25 mouse cellular contexts compared by ENCODE assay signal in genomic region chr6:112404111-112404510, GRCm38 (mm10). TPM values are rescaled to one million over a fixed set of nuclear protein-coding genes. Genes with fewer than 3 reads are reported as not detected.
"Had no signal": no experiment of that assay in that cellular context is flagged by ENCODE, and none has a peak within 500 bp of the region (broad histone marks: within the 10 kb centered on the region; RNA-seq: fewer than 3 reads in every experiment).

No protein-coding gene starts in this region.

- H3K9me3 ChIP-seq: limb, embryonic 12.5 days; limb, embryonic 15.5 days; midbrain, embryonic 12.5 days; neural tube, embryonic 13.5 days had no signal

- H3K27ac ChIP-seq: kidney, postnatal 0 days; limb, embryonic 12.5 days; limb, embryonic 15.5 days; liver, embryonic 14.5 days; macrophage; midbrain, embryonic 12.5 days; neural tube, embryonic 13.5 days; stomach, postnatal 0 days had no signal

- H3K4me2 ChIP-seq: limb, embryonic 12.5 days; limb, embryonic 15.5 days; liver, embryonic 11.5 days; lung, embryonic 14.5 days; midbrain, embryonic 12.5 days; neural tube, embryonic 13.5 days had no signal

- H3K9ac ChIP-seq: limb, embryonic 12.5 days; limb, embryonic 15.5 days; liver, embryonic 14.5 days; liver, postnatal 0 days; lung, embryonic 14.5 days; midbrain, embryonic 12.5 days; neural tube, embryonic 13.5 days had no signal

- H3K4me1 ChIP-seq: limb, embryonic 12.5 days; midbrain, embryonic 12.5 days; neural tube, embryonic 13.5 days had no signal

- H3K4me3 ChIP-seq: limb, embryonic 12.5 days; limb, embryonic 15.5 days; midbrain, embryonic 12.5 days; myocyte; neural tube, embryonic 13.5 days had no signal

- H3K27me3 ChIP-seq: limb, embryonic 12.5 days; limb, embryonic 15.5 days; midbrain, embryonic 12.5 days; neural tube, embryonic 13.5 days had no signal

- ATAC-seq: liver, postnatal 0 days; lung, postnatal 0 days; midbrain, embryonic 16.5 days had no signal

- DNase-seq: kidney, postnatal 36 days; left cerebral cortex, postnatal 4 days; liver, postnatal 0 days; lung, embryonic 14.5 days; right cerebral cortex, adult 18-20 months; right cerebral cortex, postnatal 14 days; right cerebral cortex, postnatal 4 days; thymus, adult 18-20 months; thymus, postnatal 36 days had no signal

- H3K36me3 ChIP-seq: limb, embryonic 12.5 days; limb, embryonic 15.5 days; midbrain, embryonic 12.5 days; neural tube, embryonic 13.5 days had no signal

RNA-seq across cellular contexts. Expression of gene Ssu2, which starts 16.3 kb away (rescaled TPM):
- total RNA-seq: megakaryocyte, adult 5-6 weeks; monocyte, adult 5-6 weeks; neutrophil, adult 5-6 weeks had no signal
- polyA plus RNA-seq: liver, postnatal 0 days; macrophage; midbrain, embryonic 16.5 days had no signal

RNA-seq across cellular contexts. Expression of gene Cav3, which starts 55.2 kb away (rescaled TPM):
- total RNA-seq: left cerebral cortex, postnatal 4 days; megakaryocyte, adult 5-6 weeks; monocyte, adult 5-6 weeks; neutrophil, adult 5-6 weeks had no signal
- polyA plus RNA-seq: liver, embryonic 14.5 days; macrophage; midbrain, embryonic 12.5 days; stomach, embryonic 14.5 days had no signal
